Mouse (Mus musculus): ENCODE results near the gene Trpc2.

DNA sequence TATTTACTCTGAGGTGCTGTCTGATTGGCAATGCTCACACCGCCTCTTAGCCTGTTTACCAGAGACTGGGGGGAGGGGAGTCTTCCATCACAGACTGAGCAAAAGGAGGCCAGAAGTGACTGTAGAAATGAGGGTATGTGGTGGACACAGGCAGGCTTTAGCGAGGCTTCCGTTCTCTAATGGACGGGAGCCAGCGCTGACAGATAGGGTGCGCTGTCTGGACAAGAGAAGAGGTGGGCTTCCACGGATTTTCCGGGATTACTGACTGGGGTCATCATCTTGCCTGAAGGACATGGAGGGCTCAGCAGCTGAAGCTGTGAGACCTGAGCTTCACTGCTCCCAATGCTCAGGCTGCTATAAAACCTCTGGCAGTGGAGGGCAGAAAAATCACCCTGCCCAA lies 19.3 kb downstream of the Trpc2 start:
- TF ChIP-seq POLR2A (IDR thresholded peaks at IDR 0.05; ENCODE audit: borderline replicate concordance, control insufficient read depth, low read depth, low read length) (no peak), CTCF (IDR thresholded peaks at IDR 0.05; ENCODE audit: control insufficient read depth, insufficient read depth, low read length) (no peak)

Measured in bone marrow, adult 2 months (tissue).